ENCODE assay signal across 32 mouse cellular contexts in genomic region chr13:34951437-34951836, GRCm38 (mm10). TPM values are rescaled to one million over a fixed set of nuclear protein-coding genes. Genes with fewer than 3 reads are reported as not detected.
"Had no signal": no experiment of that assay in that cellular context is flagged by ENCODE, and none has a peak within 500 bp of the region (broad histone marks: within the 10 kb centered on the region; RNA-seq: fewer than 3 reads in every experiment).

No protein-coding gene starts in this region.

RNA-seq across cellular contexts. Expression of gene Eci3, which starts 12.2 kb away (rescaled TPM):
- polyA plus RNA-seq: limb, embryonic 10.5 days had no signal

RNA-seq across cellular contexts. Expression of gene 4933417A18Rik, which starts 27.2 kb away (rescaled TPM):
- total RNA-seq: gastrocnemius, adult 18-20 months; gastrocnemius, adult 8-10 months; gastrocnemius, postnatal 14 days; gastrocnemius, postnatal 36 days; heart, adult 18-20 months; heart, adult 8-10 months; heart, postnatal 10 days; heart, postnatal 25 days; heart, postnatal 4 days; layer of hippocampus, adult 2 months; layer of hippocampus, postnatal 10 days; layer of hippocampus, postnatal 25 days; left cerebral cortex, adult 2 months; left cerebral cortex, postnatal 14 days; left cerebral cortex, postnatal 36 days had no signal
- polyA plus RNA-seq: gonadal fat pad, adult 2 months; heart, embryonic 10.5 days; heart, embryonic 12.5 days; heart, embryonic 14.5 days; heart, embryonic 16.5 days; hindbrain, embryonic 10.5 days; hindbrain, embryonic 12.5 days; hindbrain, embryonic 14.5 days; hindbrain, embryonic 16.5 days; inflammation-experienced regulatory T-cells, adult 6 months; intestine, embryonic 15.5 days; intestine, postnatal 0 days; kidney, embryonic 14.5 days; kidney, embryonic 16.5 days; limb, embryonic 10.5 days; limb, embryonic 12.5 days; limb, embryonic 14.5 days had no signal

RNA-seq across cellular contexts. Expression of gene Fam217a, which starts 27.3 kb away (rescaled TPM):
- total RNA-seq: gastrocnemius, adult 18-20 months; gastrocnemius, adult 8-10 months; gastrocnemius, postnatal 14 days had no signal
- polyA plus RNA-seq: inflammation-experienced regulatory T-cells, adult 6 months had no signal
